Mouse (Mus musculus): ENCODE data around the gene Lgr6. TPM values are rescaled to one million over a fixed set of nuclear protein-coding genes. Genes with fewer than 3 reads are reported as not detected.

Gene Lgr6
- polyA plus RNA-seq, 1 experiment = not detected

DNA sequence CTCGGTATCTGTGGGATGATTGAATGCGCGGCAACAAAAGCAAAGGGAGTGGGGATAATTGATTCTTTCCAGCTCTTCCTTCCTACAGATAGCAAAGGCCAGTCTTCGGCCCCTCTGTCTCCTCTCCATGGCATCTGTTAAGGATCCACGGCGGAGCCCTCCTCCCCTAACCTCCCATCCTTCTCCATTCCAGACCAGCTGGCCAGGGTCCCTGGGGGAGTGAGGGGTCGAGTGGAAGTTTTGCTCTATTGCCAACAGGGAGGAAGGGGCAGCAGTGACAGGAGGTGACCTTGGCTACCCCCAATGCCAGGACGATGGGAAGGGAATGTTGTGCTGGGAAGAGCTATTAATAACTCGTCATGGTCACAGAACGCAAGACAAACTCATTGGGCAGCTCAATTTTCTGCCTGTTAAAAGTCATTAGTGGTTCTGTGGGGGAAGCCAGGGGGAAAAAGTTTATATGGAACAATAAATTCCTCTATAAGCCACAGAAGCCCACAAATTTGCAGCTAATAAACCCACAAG is 90.1 kb downstream of the Lgr6 start:
- WGBS = 79% methylated on average over 10 of the region's 10 CpGs
- no peak overlapping the region for H3K27ac ChIP-seq (ENCODE audit: control insufficient read depth, insufficient read depth, low read depth, low read length, poor library complexity)
- no peak overlapping the region for H3K4me3 ChIP-seq (replicated peaks; ENCODE audit: control insufficient read depth, low read depth, low read length)
- peaks cover 1% of the 10 kb centered on the region; the same call in 1 of the 2 replicates for H3K4me1 ChIP-seq (ENCODE audit: control insufficient read depth, insufficient read depth, low read length)
- TF ChIP-seq CTCF (IDR thresholded peaks at IDR 0.05; ENCODE audit: control insufficient read depth, insufficient read depth, low read length) = no peak
- TF ChIP-seq POLR2A (IDR thresholded peaks at IDR 0.05; ENCODE audit: borderline replicate concordance, control insufficient read depth, low read depth, low read length) = no peak

- no peak overlapping the region for H3K4me3 ChIP-seq (replicated peaks; ENCODE audit: control insufficient read depth, low read depth, low read length)
- no peaks in the 10 kb centered on the region for H3K4me1 ChIP-seq (ENCODE audit: control insufficient read depth, insufficient read depth, low read length)
- TF ChIP-seq POLR2A (IDR thresholded peaks at IDR 0.05; ENCODE audit: borderline replicate concordance, control insufficient read depth, low read depth, low read length) = no peak
- TF ChIP-seq CTCF (IDR thresholded peaks at IDR 0.05; ENCODE audit: control insufficient read depth, insufficient read depth, low read length) = no peak
- WGBS = 82% methylated on average over 9 of the region's 9 CpGs
- no peak overlapping the region for H3K27ac ChIP-seq (ENCODE audit: control insufficient read depth, insufficient read depth, low read depth, low read length, poor library complexity)
Observed at GRCm38 (mm10) chr1:135012472-135012871, 92.6 kb downstream of the Lgr6 start.

DNA sequence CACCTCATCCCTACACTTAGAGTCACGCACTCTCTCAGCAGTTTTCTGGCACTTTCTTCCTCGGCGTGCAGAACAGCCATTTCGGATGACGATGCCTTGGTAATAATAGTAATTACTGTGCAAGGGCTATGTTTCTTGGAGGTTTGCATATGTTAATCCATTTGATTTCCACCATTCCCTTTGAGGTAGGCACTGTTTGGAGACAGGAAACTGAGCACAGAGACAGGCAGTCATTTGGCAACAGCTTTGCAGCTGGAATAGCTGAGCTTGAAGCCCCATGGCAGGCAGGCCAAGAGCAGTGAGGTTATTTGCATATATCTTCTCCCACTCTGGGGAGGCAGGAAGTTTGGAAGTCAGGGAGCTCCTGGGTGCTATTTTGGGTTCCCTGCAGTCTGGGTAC is 93.2 kb downstream of the Lgr6 start:
- H3K4me1 ChIP-seq (ENCODE audit: control insufficient read depth, insufficient read depth, low read length) = no peaks in the 10 kb centered on the region
- H3K4me3 ChIP-seq (replicated peaks; ENCODE audit: control insufficient read depth, low read depth, low read length) = no peak overlapping the region
- H3K27ac ChIP-seq (ENCODE audit: control insufficient read depth, insufficient read depth, low read depth, low read length, poor library complexity) = no peak overlapping the region
- 93% methylated on average over 5 of the region's 5 CpGs for WGBS
- TF ChIP-seq POLR2A (IDR thresholded peaks at IDR 0.05; ENCODE audit: borderline replicate concordance, control insufficient read depth, low read depth, low read length) = no peak
- TF ChIP-seq CTCF (IDR thresholded peaks at IDR 0.05; ENCODE audit: control insufficient read depth, insufficient read depth, low read length) = no peak

GRCm38 (mm10) chr1:135009833-135010232 is 95.2 kb downstream of the Lgr6 start:
- H3K27ac ChIP-seq (ENCODE audit: control insufficient read depth, insufficient read depth, low read depth, low read length, poor library complexity) = no peak overlapping the region
- WGBS = 80% methylated on average over 3 of the region's 3 CpGs
- TF ChIP-seq CTCF (IDR thresholded peaks at IDR 0.05; ENCODE audit: control insufficient read depth, insufficient read depth, low read length) (no peak), POLR2A (IDR thresholded peaks at IDR 0.05; ENCODE audit: borderline replicate concordance, control insufficient read depth, low read depth, low read length) (no peak)
- H3K4me1 ChIP-seq (ENCODE audit: control insufficient read depth, insufficient read depth, low read length) = no peaks in the 10 kb centered on the region
- no peak overlapping the region for H3K4me3 ChIP-seq (replicated peaks; ENCODE audit: control insufficient read depth, low read depth, low read length)

DNA sequence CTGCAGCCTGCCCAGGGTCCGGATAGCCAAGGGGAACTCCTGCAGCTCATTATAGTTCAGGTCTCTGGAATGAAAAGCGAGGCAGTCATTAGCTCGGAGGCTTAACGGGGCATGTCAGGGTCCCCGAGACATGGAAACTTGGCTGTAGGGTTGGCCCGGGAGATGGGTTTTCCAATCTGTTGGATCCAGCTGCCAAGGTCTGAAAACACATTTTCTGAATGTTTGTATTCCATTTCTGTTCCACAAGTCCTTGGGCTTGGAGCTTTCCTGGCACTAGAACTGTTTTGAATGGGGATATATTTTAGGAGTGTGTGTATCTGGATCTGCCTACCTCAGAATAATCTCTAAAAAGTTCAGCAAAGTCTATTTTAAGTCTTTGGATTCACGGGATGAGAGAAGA is 99.4 kb downstream of the Lgr6 start:
- Histone ChIP-seq H3K4me1 (ENCODE audit: control insufficient read depth, insufficient read depth, low read length) (no peaks in the 10 kb centered on the region), H3K27ac (ENCODE audit: control insufficient read depth, insufficient read depth, low read depth, low read length, poor library complexity) (no peak overlapping the region), H3K4me3 (replicated peaks; ENCODE audit: control insufficient read depth, low read depth, low read length) (no peak overlapping the region)
- no peak for TF ChIP-seq POLR2A (IDR thresholded peaks at IDR 0.05; ENCODE audit: borderline replicate concordance, control insufficient read depth, low read depth, low read length)
- TF ChIP-seq CTCF (IDR thresholded peaks at IDR 0.05; ENCODE audit: control insufficient read depth, insufficient read depth, low read length) = no peak
- WGBS = 78% methylated on average over 7 of the region's 7 CpGs

DNA sequence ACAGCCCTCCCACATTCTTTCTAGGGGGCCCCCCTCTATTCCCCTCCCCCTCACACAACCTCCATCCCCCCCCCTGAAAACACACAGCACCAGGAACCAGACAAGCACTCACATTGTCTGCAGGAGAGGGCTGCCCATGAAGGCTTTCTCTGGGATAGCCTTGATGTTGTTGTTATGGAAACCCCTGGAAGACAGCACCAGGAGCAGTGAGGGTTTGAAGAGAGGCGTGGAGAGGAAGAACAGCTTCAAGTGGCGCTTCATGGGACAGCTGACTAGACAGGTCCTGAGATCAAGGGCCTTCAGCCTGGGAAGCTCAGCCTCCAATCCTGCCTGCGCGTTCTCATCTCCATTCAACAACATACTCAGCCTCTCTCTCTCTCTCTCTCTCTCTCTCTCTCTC is 101.7 kb downstream of the Lgr6 start:
- TF ChIP-seq POLR2A (IDR thresholded peaks at IDR 0.05; ENCODE audit: borderline replicate concordance, control insufficient read depth, low read depth, low read length) (no peak), CTCF (IDR thresholded peaks at IDR 0.05; ENCODE audit: control insufficient read depth, insufficient read depth, low read length) (no peak)
- Histone ChIP-seq H3K4me1 (ENCODE audit: control insufficient read depth, insufficient read depth, low read length) (no peaks in the 10 kb centered on the region), H3K27ac (ENCODE audit: control insufficient read depth, insufficient read depth, low read depth, low read length, poor library complexity) (no peak overlapping the region), H3K4me3 (replicated peaks; ENCODE audit: control insufficient read depth, low read depth, low read length) (no peak overlapping the region)
- whole genome bisulfite sequencing = 74% methylated on average over 4 of the region's 4 CpGs

GRCm38 (mm10) chr1:135000527-135000926 is 104.5 kb downstream of the Lgr6 start:
- WGBS = 45% methylated on average over 9 of the region's 9 CpGs
- no peak for TF ChIP-seq CTCF (IDR thresholded peaks at IDR 0.05; ENCODE audit: control insufficient read depth, insufficient read depth, low read length)
- no peak for TF ChIP-seq POLR2A (IDR thresholded peaks at IDR 0.05; ENCODE audit: borderline replicate concordance, control insufficient read depth, low read depth, low read length)
- Histone ChIP-seq H3K27ac (ENCODE audit: control insufficient read depth, insufficient read depth, low read depth, low read length, poor library complexity) (no peak overlapping the region), H3K4me1 (ENCODE audit: control insufficient read depth, insufficient read depth, low read length) (no peaks in the 10 kb centered on the region), H3K4me3 (replicated peaks; ENCODE audit: control insufficient read depth, low read depth, low read length) (no peak overlapping the region)

DNA sequence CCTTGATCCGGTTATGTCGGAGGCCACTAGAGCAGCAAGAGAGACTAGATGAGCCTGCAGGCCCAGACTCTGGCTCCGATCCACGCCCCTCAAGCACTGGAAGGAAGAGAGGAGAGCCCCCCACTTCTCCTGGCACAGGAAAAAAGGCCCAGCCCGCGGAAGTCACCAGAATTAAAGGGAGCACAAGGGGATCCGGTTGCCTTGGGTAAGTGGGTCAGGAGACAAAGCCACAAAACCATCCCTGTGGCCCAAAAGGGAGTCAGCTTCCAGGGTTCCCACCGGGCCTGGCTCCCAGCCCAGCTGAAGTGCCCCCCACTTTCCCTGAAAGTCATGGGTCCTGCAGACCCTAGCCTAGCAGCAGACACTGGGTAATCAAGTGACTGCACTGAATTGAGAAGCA is 106.8 kb downstream of the Lgr6 start:
- H3K27ac ChIP-seq (ENCODE audit: control insufficient read depth, insufficient read depth, low read depth, low read length, poor library complexity) = no peak overlapping the region
- no peak for TF ChIP-seq POLR2A (IDR thresholded peaks at IDR 0.05; ENCODE audit: borderline replicate concordance, control insufficient read depth, low read depth, low read length)
- no peak for TF ChIP-seq CTCF (IDR thresholded peaks at IDR 0.05; ENCODE audit: control insufficient read depth, insufficient read depth, low read length)
- WGBS = 77% methylated on average over 8 of the region's 8 CpGs
- H3K4me1 ChIP-seq (ENCODE audit: control insufficient read depth, insufficient read depth, low read length) = no peaks in the 10 kb centered on the region
- no peak overlapping the region for H3K4me3 ChIP-seq (replicated peaks; ENCODE audit: control insufficient read depth, low read depth, low read length)

- TF ChIP-seq CTCF (IDR thresholded peaks at IDR 0.05; ENCODE audit: control insufficient read depth, insufficient read depth, low read length) = no peak
- TF ChIP-seq POLR2A (IDR thresholded peaks at IDR 0.05; ENCODE audit: borderline replicate concordance, control insufficient read depth, low read depth, low read length) = no peak
- Histone ChIP-seq H3K4me1 (ENCODE audit: control insufficient read depth, insufficient read depth, low read length) (no peaks in the 10 kb centered on the region), H3K27ac (ENCODE audit: control insufficient read depth, insufficient read depth, low read depth, low read length, poor library complexity) (no peak overlapping the region), H3K4me3 (replicated peaks; ENCODE audit: control insufficient read depth, low read depth, low read length) (no peak overlapping the region)
- WGBS = 70% methylated on average over 5 of the region's 5 CpGs
Observed at GRCm38 (mm10) chr1:134997568-134997967, 107.5 kb downstream of the Lgr6 start.
